Mouse (Mus musculus): ENCODE results near the gene Chn2.

DNA sequence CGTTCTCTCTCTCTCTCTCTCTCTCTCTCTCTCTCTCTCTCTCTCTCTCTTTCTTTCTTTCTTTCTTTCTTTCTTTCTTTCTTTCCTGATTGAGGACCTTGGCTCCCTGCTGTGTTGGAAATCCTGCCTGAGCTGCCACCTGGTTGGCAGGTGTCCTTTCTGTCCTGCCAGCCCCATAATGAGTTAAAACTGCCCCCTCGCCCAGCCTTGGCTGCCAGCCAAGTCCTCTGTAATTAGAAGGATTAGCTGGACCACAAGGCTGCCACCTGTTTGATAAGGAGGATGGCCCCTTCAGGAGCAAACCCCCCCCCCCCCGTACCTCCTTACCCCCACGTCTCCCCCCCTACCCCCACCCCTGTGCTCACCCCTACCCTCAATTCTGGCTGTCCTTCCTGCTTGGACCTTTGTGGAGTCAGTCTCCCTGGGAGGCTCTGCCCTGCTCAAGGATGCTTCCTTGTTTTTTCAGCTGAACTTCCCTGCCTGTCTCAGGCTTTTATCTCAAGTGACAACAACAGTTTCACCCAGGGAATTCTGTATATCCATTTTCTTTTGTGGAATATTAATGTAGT, 72.1 kb downstream of the Chn2 start:
- no peak for TF ChIP-seq CTCF (conservative IDR thresholded peaks at IDR 0.05 in 1 of 2, IDR thresholded peaks at IDR 0.05 in 1 of 2; ENCODE audit: low read depth in 2 of 2, low read length in 2 of 2)
- TF ChIP-seq EP300 (IDR thresholded peaks at IDR 0.05; ENCODE audit: low read length) = no peak
- TF ChIP-seq POLR2A (IDR thresholded peaks at IDR 0.05; ENCODE audit: low read depth, low read length) = no peak
- no peak for TF ChIP-seq CHD2 (IDR thresholded peaks at IDR 0.05; ENCODE audit: low read length)
- TF ChIP-seq JUN (IDR thresholded peaks at IDR 0.05; ENCODE audit: insufficient read depth, low read depth, low read length) = no peak
- TF ChIP-seq RCOR1 (conservative IDR thresholded peaks at IDR 0.05; ENCODE audit: low read depth, low read length) = no peak
- no peak for TF ChIP-seq USF1 (IDR thresholded peaks at IDR 0.05; ENCODE audit: low read depth, low read length)
- no peak for TF ChIP-seq CHD1 (IDR thresholded peaks at IDR 0.05; ENCODE audit: low read depth, low read length)
- TF ChIP-seq GABPA (IDR thresholded peaks at IDR 0.05; ENCODE audit: insufficient replicate concordance, low read depth, low read length) = no peak
- no peak for TF ChIP-seq NRF1 (IDR thresholded peaks at IDR 0.05; ENCODE audit: low read depth, low read length)
- no peak for TF ChIP-seq ETS1 (conservative IDR thresholded peaks at IDR 0.05; ENCODE audit: low read depth, low read length)
- no peak for TF ChIP-seq USF2 (conservative IDR thresholded peaks at IDR 0.05; ENCODE audit: low read depth, low read length)
- TF ChIP-seq MAX (IDR thresholded peaks at IDR 0.05; ENCODE audit: low read length) = no peak
- no peak for TF ChIP-seq HCFC1 (IDR thresholded peaks at IDR 0.05; ENCODE audit: low read depth, low read length)
